Mouse (Mus musculus): ENCODE results near the gene Foxp3.

GRCm38 (mm10) chrX:7581151-7581550 lies 7.7 kb downstream of the Foxp3 start:
- no peak for TF ChIP-seq CTCF (IDR thresholded peaks at IDR 0.05; ENCODE audit: insufficient read depth, low read length)
- TF ChIP-seq POLR2A (IDR thresholded peaks at IDR 0.05; ENCODE audit: borderline replicate concordance, extremely low read depth, low read depth, low read length): no peak

All from lung, adult 2 months (tissue).